In genomic region chr4:107072343-107072742, GRCm38 (mm10) we compare ENCODE assay signal across 24 mouse cellular contexts. TPM values are rescaled to one million over a fixed set of nuclear protein-coding genes. Genes with fewer than 3 reads are reported as not detected.
"Had no signal": no experiment of that assay in that cellular context is flagged by ENCODE, and none has a peak within 500 bp of the region (broad histone marks: within the 10 kb centered on the region; RNA-seq: fewer than 3 reads in every experiment).

No protein-coding gene starts in this region.

- H3K4me1 ChIP-seq: stomach, embryonic 15.5 days had no signal

- H3K9ac ChIP-seq: neural tube, embryonic 13.5 days; stomach, embryonic 15.5 days had no signal

- DNase-seq: retina, postnatal 1 day; right cerebral cortex, adult 18-20 months; right cerebral cortex, postnatal 14 days; right cerebral cortex, postnatal 25 days; right cerebral cortex, postnatal 4 days; spleen, adult 18-20 months; thymus, adult 18-20 months; thymus, adult 2 months; thymus, postnatal 14 days; thymus, postnatal 25 days; thymus, postnatal 36 days; thymus, postnatal 4 days had no signal

- H3K4me3 ChIP-seq: neural tube, embryonic 13.5 days; stomach, embryonic 15.5 days had no signal

- H3K27me3 ChIP-seq: neural tube, embryonic 13.5 days; stomach, embryonic 15.5 days had no signal

- H3K9me3 ChIP-seq: neural tube, embryonic 13.5 days; stomach, embryonic 15.5 days had no signal

- H3K4me2 ChIP-seq: neural tube, embryonic 13.5 days; stomach, embryonic 15.5 days had no signal

- H3K27ac ChIP-seq: neural tube, embryonic 13.5 days; stomach, embryonic 15.5 days; stomach, postnatal 0 days had no signal

- H3K36me3 ChIP-seq: neural tube, embryonic 13.5 days; stomach, embryonic 15.5 days had no signal

RNA-seq across cellular contexts. Expression of gene Cdcp2, which starts 24.3 kb away (rescaled TPM):
- total RNA-seq: neutrophil, adult 5-6 weeks had no signal
- polyA plus RNA-seq: neural tube, embryonic 13.5 days; neural tube, embryonic 14.5 days; small intestine, adult 2 months; spleen, adult 2 months; stomach, embryonic 14.5 days; stomach, embryonic 15.5 days; stomach, embryonic 16.5 days; stomach, postnatal 0 days; testis, adult 2 months; thymus, postnatal 0 days; urinary bladder, adult 2 months had no signal
